17 mouse cellular contexts compared by ENCODE assay signal in genomic region chr11:116255982-116256675, GRCm38 (mm10). TPM values are rescaled to one million over a fixed set of nuclear protein-coding genes. Genes with fewer than 3 reads are reported as not detected.
DNase-seq lines count a peak whose midpoint lies in the region; ATAC-seq and TF ChIP-seq lines count a peak whose summit lies in the region.
"Had no signal": no experiment of that assay in that cellular context is flagged by ENCODE, and none has a peak within 500 bp of the region (broad histone marks: within the 10 kb centered on the region; RNA-seq: fewer than 3 reads in every experiment).

No protein-coding gene starts in this region.

- H3K4me1 ChIP-seq in stomach, postnatal 0 days (replicated peaks; ENCODE audit: control insufficient read depth, insufficient read depth): no peaks in the 10 kb centered on the region
- H3K4me1 ChIP-seq in midbrain, embryonic 11.5 days (ENCODE audit: control insufficient read depth, insufficient read depth, low read length): no peaks in the 10 kb centered on the region
- H3K4me1 ChIP-seq: forebrain, embryonic 13.5 days had no signal

- no peak for TF ChIP-seq EP300 in stomach, postnatal 0 days (optimal IDR thresholded peaks at IDR 0.05)

- no peak overlapping the region for H3K9ac ChIP-seq in stomach, postnatal 0 days (ENCODE audit: low read length)
- no peak overlapping the region for H3K9ac ChIP-seq in midbrain, embryonic 11.5 days (ENCODE audit: low read length)
- H3K9ac ChIP-seq: forebrain, embryonic 13.5 days; lung, embryonic 15.5 days had no signal

- peak; percentile 44; the same call in 1 of the 2 replicates for ATAC-seq in stomach, postnatal 0 days (ENCODE audit: low FRiP score, low TSS enrichment)
- ATAC-seq in midbrain, embryonic 11.5 days (ENCODE audit: low FRiP score): no peak
- ATAC-seq: forebrain, embryonic 13.5 days had no signal

- peaks cover 41% of the 10 kb centered on the region for H3K36me3 ChIP-seq in stomach, postnatal 0 days (ENCODE audit: control insufficient read depth, insufficient read depth, low read length)
- H3K36me3 ChIP-seq in midbrain, embryonic 11.5 days (ENCODE audit: control insufficient read depth, insufficient read depth, low read length): peaks cover 30% of the 10 kb centered on the region

- WGBS in stomach, postnatal 0 days: 61% methylated on average over 9 of the region's 9 CpGs
- WGBS in midbrain, embryonic 11.5 days: 90% methylated on average over 9 of the region's 9 CpGs

- no peaks in the 10 kb centered on the region for H3K27me3 ChIP-seq in stomach, postnatal 0 days (ENCODE audit: control insufficient read depth, insufficient read depth, low read length)
- H3K27me3 ChIP-seq in midbrain, embryonic 11.5 days (ENCODE audit: control insufficient read depth, insufficient read depth, low read length): no peaks in the 10 kb centered on the region
- H3K27me3 ChIP-seq: forebrain, embryonic 13.5 days; lung, embryonic 15.5 days had no signal

- no peak overlapping the region for H3K4me3 ChIP-seq in stomach, postnatal 0 days (ENCODE audit: low read depth, low read length)
- no peak overlapping the region for H3K4me3 ChIP-seq in midbrain, embryonic 11.5 days (ENCODE audit: low read depth, low read length)
- H3K4me3 ChIP-seq: forebrain, embryonic 13.5 days; lung, embryonic 15.5 days had no signal

- no peak for TF ChIP-seq CTCF in stomach, postnatal 0 days (IDR thresholded peaks at IDR 0.05; ENCODE audit: low read depth)

- H3K4me2 ChIP-seq in stomach, postnatal 0 days (replicated peaks; ENCODE audit: low read depth): no peak overlapping the region
- H3K4me2 ChIP-seq in midbrain, embryonic 11.5 days: no peak overlapping the region
- H3K4me2 ChIP-seq: forebrain, embryonic 13.5 days; lung, embryonic 15.5 days had no signal

- peak; percentile 7 to 10 for DNase-seq in frontal cortex, postnatal 36 days (ENCODE audit: low spot score in 2 of 2)
- no peak for DNase-seq in frontal cortex, postnatal 14 days (ENCODE audit: low spot score in 2 of 2)
- DNase-seq in right cerebral cortex, adult 2 months (ENCODE audit: low spot score in 2 of 2): peak; percentile 22 to 27
- DNase-seq in right cerebral cortex, postnatal 4 days: no peak
- peak; percentile 68 for DNase-seq in brain, adult 2 months (ENCODE audit: low read depth, low spot score)
- DNase-seq in stomach, postnatal 0 days (ENCODE audit: low spot score): no peak
- DNase-seq in midbrain, embryonic 11.5 days (ENCODE audit: low spot score, missing footprints): no peak
- no peak for DNase-seq in thymus, postnatal 25 days
- DNase-seq: adrenal gland, postnatal 36 days; cerebellum, adult 9-11 months; heart, adult 11 months; kidney, postnatal 10 days; layer of hippocampus, adult 9-11 months had no signal

- peak overlapping the region; percentile 89 for H3K27ac ChIP-seq in stomach, postnatal 0 days (replicated peaks)
- no peak overlapping the region for H3K27ac ChIP-seq in midbrain, embryonic 11.5 days (ENCODE audit: low read depth, low read length)
- H3K27ac ChIP-seq: forebrain, embryonic 13.5 days had no signal

- H3K9me3 ChIP-seq in stomach, postnatal 0 days (ENCODE audit: control insufficient read depth, low read length): no peaks in the 10 kb centered on the region
- no peaks in the 10 kb centered on the region for H3K9me3 ChIP-seq in midbrain, embryonic 11.5 days (ENCODE audit: control insufficient read depth, low read length)
- H3K9me3 ChIP-seq: forebrain, embryonic 13.5 days; lung, embryonic 15.5 days had no signal

RNA-seq across cellular contexts. Expression of gene Srp68, which starts 17.9 kb away (rescaled TPM):
- polyA plus RNA-seq in stomach, postnatal 0 days (2015; fragmentation: Nextera tagmentation; extraction: Ambion mirVana): 52.6 and 53.0 TPM in 2 replicates
- 72.8 and 78.6 TPM in 2 replicates for polyA plus RNA-seq in midbrain, embryonic 11.5 days (2014; fragmentation: Nextera tagmentation; extraction: Ambion mirVana)

RNA-seq across cellular contexts. Expression of gene Evpl, which starts 18.3 kb away (rescaled TPM):
- 26.5 and 30.1 TPM in 2 replicates for polyA plus RNA-seq in stomach, postnatal 0 days (2015; fragmentation: Nextera tagmentation; extraction: Ambion mirVana)
- 0.26 TPM in 2 replicates for polyA plus RNA-seq in midbrain, embryonic 11.5 days (2014; fragmentation: Nextera tagmentation; extraction: Ambion mirVana)

RNA-seq across cellular contexts. Expression of gene Galr2, which starts 24.6 kb away (rescaled TPM):
- polyA plus RNA-seq in stomach, postnatal 0 days (2015; fragmentation: Nextera tagmentation; extraction: Ambion mirVana): 0.68 and 0.76 TPM in 2 replicates
- 0.07 and 0.34 TPM in 2 replicates for polyA plus RNA-seq in midbrain, embryonic 11.5 days (2014; fragmentation: Nextera tagmentation; extraction: Ambion mirVana)
- polyA plus RNA-seq: heart, embryonic 14.5 days; liver, adult 2 months had no signal

RNA-seq across cellular contexts. Expression of gene Exoc7, which starts 50.9 kb away (rescaled TPM):
- 42.3 and 43.9 TPM in 2 replicates for polyA plus RNA-seq in stomach, postnatal 0 days (2015; fragmentation: Nextera tagmentation; extraction: Ambion mirVana)
- 59.9 and 61.3 TPM in 2 replicates for polyA plus RNA-seq in midbrain, embryonic 11.5 days (2014; fragmentation: Nextera tagmentation; extraction: Ambion mirVana)

RNA-seq across cellular contexts. Expression of gene Acox1, which starts 57.3 kb away (rescaled TPM):
- polyA plus RNA-seq in stomach, postnatal 0 days (2015; fragmentation: Nextera tagmentation; extraction: Ambion mirVana): 207 and 211 TPM in 2 replicates
- polyA plus RNA-seq in midbrain, embryonic 11.5 days (2014; fragmentation: Nextera tagmentation; extraction: Ambion mirVana): 32.8 and 36.1 TPM in 2 replicates

Comparison
In these comparisons a context has a peak if more than half of its experiments do, and no peak if none do; other contexts are left out.
1. DNase-seq: peak in frontal cortex, postnatal 36 days (2 of 2), right cerebral cortex, adult 2 months (2 of 2) and brain, adult 2 months (single experiment); none in frontal cortex, postnatal 14 days (0 of 2), right cerebral cortex, postnatal 4 days (single experiment), stomach, postnatal 0 days (single experiment), midbrain, embryonic 11.5 days (single experiment) and thymus, postnatal 25 days (single experiment).
2. RNA of gene Evpl, which starts 18.3 kb away (polyA plus RNA-seq): 26.5 to 30.1 TPM in stomach, postnatal 0 days; 0.26 TPM in midbrain, embryonic 11.5 days; every median in the first group is over 10 times any median in the second.